Mouse (Mus musculus): ENCODE data around the gene Cox7b2.
"Not testable (repeated sequence)": the region's sequence is repeated elsewhere in the genome, so short reads cannot be mapped to it uniquely, and the experiment has no call there.

Cox7b2 gene

GRCm38 (mm10) chr5:71548079-71548478 is at the start of gene Cox7b2:
Cox7b2 (minus strand) TSS chr5:71548205.
- in situ Hi-C loops (cut with MboI, MseI): no loop called here

- in situ Hi-C loops (cut with MboI, MseI): no loop called here
Observed at GRCm38 (mm10) chr5:71595321-71595720, 47.3 kb upstream of the Cox7b2 start.

- in situ Hi-C loops (cut with MboI, MseI): no loop called here
Observed at GRCm38 (mm10) chr5:71593745-71594255, 45.8 kb upstream of the Cox7b2 start.

GRCm38 (mm10) chr5:71571646-71572237 is 23.7 kb upstream of the Cox7b2 start:
- in situ Hi-C loops (cut with MboI, MseI): no loop called here

GRCm38 (mm10) chr5:71545554-71545953 is 2.5 kb downstream of the Cox7b2 start:
- in situ Hi-C loops (cut with MboI, MseI): no loop called here

- in situ Hi-C loops (cut with MboI, MseI): not testable (repeated sequence)
Observed at GRCm38 (mm10) chr5:71525486-71525885, 22.5 kb downstream of the Cox7b2 start.

GRCm38 (mm10) chr5:71502058-71502678 is 45.8 kb downstream of the Cox7b2 start:
- in situ Hi-C loops (cut with MboI, MseI): loop anchor here (10.0 to 25.0 kb wide), 2 partner anchors 583 to 1185 kb away; no protein-coding TSS in a partner anchor

GRCm38 (mm10) chr5:71495621-71496020 is 52.4 kb downstream of the Cox7b2 start:
- in situ Hi-C loops (cut with MboI, MseI): no loop called here

GRCm38 (mm10) chr5:71456957-71457356 is 91.0 kb downstream of the Cox7b2 start:
- in situ Hi-C loops (cut with MboI, MseI): loop anchor here (25.0 kb wide), 1 partner anchor 1845 kb away; no protein-coding TSS in a partner anchor

- in situ Hi-C loops (cut with MboI, MseI): no loop called here
Observed at GRCm38 (mm10) chr5:71440174-71440573, 107.8 kb downstream of the Cox7b2 start.

All from T-helper 1 cell (primary cell).